Mouse (Mus musculus) thymus, postnatal 0 days (tissue): Measurements from ENCODE around the gene Gm3376. TPM values are rescaled to one million over a fixed set of nuclear protein-coding genes. Genes with fewer than 3 reads are reported as not detected.
"Not testable (repeated sequence)": the region's sequence is repeated elsewhere in the genome, so short reads cannot be mapped to it uniquely, and the experiment has no call there.

ENCODE experiments used
- DNase-seq: peaks from one replicate; pipeline ENCODE4 v3.0.0-alpha.2; 2015; ENCODE audit warnings: low spot score
- polyA plus RNA-seq: library from polyadenylated mRNA; unstranded; fragments of >200 nt; fragmentation: Nextera tagmentation; extraction: Ambion mirVana; gene quantifications from 2 replicates; pipeline ENCODE4 v1.2.1, GENCODE M21; 2015

Gm3376 gene
- polyA plus RNA-seq: not detected in 2 replicates

DNA sequence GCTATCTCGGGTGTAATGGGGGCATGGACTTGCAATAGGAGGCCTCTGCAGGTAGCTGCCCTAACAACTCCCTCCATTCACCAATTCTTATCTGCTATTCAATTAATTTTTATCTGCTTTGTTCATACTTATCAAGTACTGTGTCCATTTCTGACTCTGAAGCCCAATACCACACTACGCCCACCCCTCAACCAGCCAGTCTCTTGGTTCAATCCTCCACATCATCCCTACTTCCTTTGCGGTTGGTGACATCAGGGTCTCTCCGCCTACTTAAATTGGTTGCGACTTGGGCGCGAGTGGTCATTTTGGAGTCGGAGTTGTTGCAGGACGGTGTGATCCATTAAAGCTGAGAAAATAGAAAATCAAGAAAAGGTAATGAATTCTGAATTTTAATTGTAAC, at the start of gene Gm3376:
Gene Gm3376, plus strand, starts transcription at position 301 of the 400 bp plus-strand sequence.
- DNase-seq: not testable (repeated sequence)
